Mouse (Mus musculus): ENCODE results near the gene Tomm40. TPM values are rescaled to one million over a fixed set of nuclear protein-coding genes. Genes with fewer than 3 reads are reported as not detected.
A peak's percentile ranks its signal among the peaks of the same experiment; 100 is the strongest.

Gene Tomm40
- polyA plus RNA-seq, 1 experiment = 184 TPM

- no peak for TF ChIP-seq GATA1 (IDR thresholded peaks at IDR 0.05; ENCODE audit: borderline replicate concordance, low read length)
- no peak for TF ChIP-seq FLI1 (IDR thresholded peaks at IDR 0.05; ENCODE audit: low read length)
- Histone ChIP-seq H3K4me3 (replicated peaks) (no peak overlapping the region), H3K27me3 (replicated peaks) (peaks cover 63% of the 10 kb centered on the region), H3K36me3 (replicated peaks; ENCODE audit: low read length) (no peaks in the 10 kb centered on the region), H3K4me1 (peaks cover 34% of the 10 kb centered on the region), H3K9me3 (no peaks in the 10 kb centered on the region)
These were observed 34.5 kb downstream of the Tomm40 start for GRCm38 (mm10) chr7:19680702-19681101.

GRCm38 (mm10) chr7:19678901-19679300 is 36.3 kb downstream of the Tomm40 start:
- Histone ChIP-seq H3K4me3 (replicated peaks) (no peak overlapping the region), H3K36me3 (replicated peaks; ENCODE audit: low read length) (no peaks in the 10 kb centered on the region), H3K27me3 (replicated peaks) (peaks cover 57% of the 10 kb centered on the region), H3K4me1 (peaks cover 27% of the 10 kb centered on the region), H3K9me3 (no peaks in the 10 kb centered on the region)
- TF ChIP-seq GATA1 (IDR thresholded peaks at IDR 0.05; ENCODE audit: borderline replicate concordance, low read length) (no peak), FLI1 (IDR thresholded peaks at IDR 0.05; ENCODE audit: low read length) (no peak)

- Histone ChIP-seq H3K4me3 (replicated peaks) (no peak within 1 kb of the TSS), H3K9me3 (no peaks in the 10 kb centered on the region), H3K36me3 (replicated peaks; ENCODE audit: low read length) (no peaks in the 10 kb centered on the region), H3K4me1 (peaks cover 25% of the 10 kb centered on the region), H3K27me3 (replicated peaks) (peaks cover 61% of the 10 kb centered on the region)
- TF ChIP-seq FLI1 (IDR thresholded peaks at IDR 0.05; ENCODE audit: low read length) = no peak
- TF ChIP-seq GATA1 (IDR thresholded peaks at IDR 0.05; ENCODE audit: borderline replicate concordance, low read length) = no peak
These were observed 37.4 kb downstream of the Tomm40 start, which contains the start of gene Apoc2 for GRCm38 (mm10) chr7:19677872-19678271. Gene Apoc2, minus strand, starts transcription at chr7:19677941.

- TF ChIP-seq FLI1 (IDR thresholded peaks at IDR 0.05; ENCODE audit: low read length) = no peak
- no peak for TF ChIP-seq GATA1 (IDR thresholded peaks at IDR 0.05; ENCODE audit: borderline replicate concordance, low read length)
- Histone ChIP-seq H3K9me3 (no peaks in the 10 kb centered on the region), H3K36me3 (replicated peaks; ENCODE audit: low read length) (no peaks in the 10 kb centered on the region), H3K4me1 (peaks cover 25% of the 10 kb centered on the region), H3K27me3 (replicated peaks) (peaks cover 57% of the 10 kb centered on the region), H3K4me3 (replicated peaks) (no peak overlapping the region)
These were observed 38.6 kb downstream of the Tomm40 start for GRCm38 (mm10) chr7:19676662-19677061.

- peak overlapping the region; percentile 4 for H3K4me3 ChIP-seq (replicated peaks)
- no peak for TF ChIP-seq GATA1 (IDR thresholded peaks at IDR 0.05; ENCODE audit: borderline replicate concordance, low read length)
- TF ChIP-seq FLI1 (IDR thresholded peaks at IDR 0.05; ENCODE audit: low read length) = no peak
- H3K9me3 ChIP-seq = no peaks in the 10 kb centered on the region
- H3K4me1 ChIP-seq = peaks cover 19% of the 10 kb centered on the region
- H3K36me3 ChIP-seq (replicated peaks; ENCODE audit: low read length) = no peaks in the 10 kb centered on the region
- H3K27me3 ChIP-seq (replicated peaks) = peaks cover 54% of the 10 kb centered on the region
These were observed 39.4 kb downstream of the Tomm40 start for GRCm38 (mm10) chr7:19675824-19676223.

- Histone ChIP-seq H3K4me3 (replicated peaks) (no peak overlapping the region), H3K9me3 (no peaks in the 10 kb centered on the region), H3K36me3 (replicated peaks; ENCODE audit: low read length) (no peaks in the 10 kb centered on the region), H3K4me1 (peaks cover 32% of the 10 kb centered on the region), H3K27me3 (replicated peaks) (peaks cover 48% of the 10 kb centered on the region)
- TF ChIP-seq FLI1 (IDR thresholded peaks at IDR 0.05; ENCODE audit: low read length) (no peak), GATA1 (IDR thresholded peaks at IDR 0.05; ENCODE audit: borderline replicate concordance, low read length) (no peak)
These were observed 42.0 kb downstream of the Tomm40 start for GRCm38 (mm10) chr7:19673083-19673699.

- H3K27me3 ChIP-seq (replicated peaks) = peaks cover 33% of the 10 kb centered on the region
These were observed 43.7 kb downstream of the Tomm40 start for GRCm38 (mm10) chr7:19671511-19671910.

GRCm38 (mm10) chr7:19668947-19669721 is 46.1 kb downstream of the Tomm40 start:
- Histone ChIP-seq H3K9me3 (no peaks in the 10 kb centered on the region), H3K4me3 (replicated peaks) (peak overlapping the region; percentile 80), H3K27me3 (replicated peaks) (peaks cover 19% of the 10 kb centered on the region), H3K4me1 (peaks cover 36% of the 10 kb centered on the region), H3K36me3 (replicated peaks; ENCODE audit: low read length) (no peaks in the 10 kb centered on the region)
- no peak for TF ChIP-seq FLI1 (IDR thresholded peaks at IDR 0.05; ENCODE audit: low read length)
- no peak for TF ChIP-seq GATA1 (IDR thresholded peaks at IDR 0.05; ENCODE audit: borderline replicate concordance, low read length)

More at GRCm38 (mm10) chr7:19671511-19671910, 43.7 kb downstream of the Tomm40 start:
- Histone ChIP-seq H3K9me3 (no peaks in the 10 kb centered on the region), H3K4me1 (peaks cover 32% of the 10 kb centered on the region), H3K4me3 (replicated peaks) (no peak overlapping the region), H3K36me3 (replicated peaks; ENCODE audit: low read length) (no peaks in the 10 kb centered on the region)
- TF ChIP-seq GATA1 (IDR thresholded peaks at IDR 0.05; ENCODE audit: borderline replicate concordance, low read length) (no peak), FLI1 (IDR thresholded peaks at IDR 0.05; ENCODE audit: low read length) (no peak)

GRCm38 (mm10) chr7:19667434-19667833 is 47.8 kb downstream of the Tomm40 start:
- TF ChIP-seq GATA1 (IDR thresholded peaks at IDR 0.05; ENCODE audit: borderline replicate concordance, low read length) = no peak
- no peak for TF ChIP-seq FLI1 (IDR thresholded peaks at IDR 0.05; ENCODE audit: low read length)
- H3K4me3 ChIP-seq (replicated peaks) = peak overlapping the region; percentile 18
- H3K27me3 ChIP-seq (replicated peaks) = peaks cover 11% of the 10 kb centered on the region
- H3K36me3 ChIP-seq (replicated peaks; ENCODE audit: low read length) = peaks cover 6% of the 10 kb centered on the region
- H3K9me3 ChIP-seq = no peaks in the 10 kb centered on the region
- H3K4me1 ChIP-seq = peaks cover 48% of the 10 kb centered on the region

GRCm38 (mm10) chr7:19666750-19667149 is 48.5 kb downstream of the Tomm40 start:
- no peak overlapping the region for H3K4me3 ChIP-seq (replicated peaks)
- peaks cover 11% of the 10 kb centered on the region for H3K27me3 ChIP-seq (replicated peaks)
- peaks cover 13% of the 10 kb centered on the region for H3K36me3 ChIP-seq (replicated peaks; ENCODE audit: low read length)
- H3K9me3 ChIP-seq = no peaks in the 10 kb centered on the region
- peaks cover 55% of the 10 kb centered on the region for H3K4me1 ChIP-seq
- no peak for TF ChIP-seq FLI1 (IDR thresholded peaks at IDR 0.05; ENCODE audit: low read length)
- TF ChIP-seq GATA1 (IDR thresholded peaks at IDR 0.05; ENCODE audit: borderline replicate concordance, low read length) = no peak

All from megakaryocyte, embryonic 14.5 days (primary cell).